Mouse (Mus musculus) forebrain, embryonic 14.5 days (tissue): ENCODE measurements around the gene Nkd2. TPM values are rescaled to one million over a fixed set of nuclear protein-coding genes. Genes with fewer than 3 reads are reported as not detected.
A peak's percentile ranks its signal among the peaks of the same experiment; 100 is the strongest.

Source experiments
- ATAC-seq: fragments of 200-750 bp; cut with Nextera tagmentation; 2 replicates; pipeline ENCODE4 v1.8.0; 2017; ENCODE audit warnings: mild to moderate bottlenecking, moderate library complexity
- DNase-seq: peaks from one replicate; pipeline ENCODE4 v3.0.0-alpha.2; 2015; ENCODE audit warnings: low spot score
- H3K27ac ChIP-seq: fragments of 300-500 bp; sonication (generic); 2 replicates; pipeline ENCODE4 v1.5.1; 2014; ENCODE audit warnings: low read depth, mild to moderate bottlenecking, control low read depth, low read length, moderate library complexity
- H3K27me3 ChIP-seq: fragments of 300-500 bp; sonication (generic); replicated peaks from 2 replicates; pipeline ENCODE4 v1.6.1; 2014; ENCODE audit warnings: low read length, control low read depth, mixed read lengths; ENCODE audit not compliant: control insufficient read depth, insufficient read depth
- H3K36me3 ChIP-seq: fragments of 300-500 bp; sonication (generic); 2 replicates; pipeline ENCODE4 v1.6.1; 2014; ENCODE audit warnings: low read length, control low read depth; ENCODE audit not compliant: control insufficient read depth, insufficient read depth
- H3K4me1 ChIP-seq: fragments of 300-500 bp; sonication (generic); 2 replicates; pipeline ENCODE4 v1.6.1; 2014; ENCODE audit warnings: antibody characterized with exemption, low read length, control low read depth; ENCODE audit not compliant: control insufficient read depth, insufficient read depth
- H3K4me2 ChIP-seq: fragments of 300-500 bp; sonication (generic); 2 replicates; pipeline ENCODE4 v1.6.1; 2014; ENCODE audit warnings: mild to moderate bottlenecking, control low read depth, low read length
- H3K4me3 ChIP-seq: fragments of 300-500 bp; sonication (generic); 2 replicates; pipeline ENCODE4 v1.5.1; 2014; ENCODE audit warnings: low read depth, low read length, control low read depth
- H3K9ac ChIP-seq: fragments of 300-500 bp; sonication (generic); 2 replicates; pipeline ENCODE4 v1.6.1; 2014; ENCODE audit warnings: mild to moderate bottlenecking, low read length, control low read depth, moderate library complexity
- H3K9me3 ChIP-seq: fragments of 300-500 bp; sonication (generic); replicated peaks from 2 replicates; pipeline ENCODE4 v1.6.1; 2016; ENCODE audit warnings: low read length, control low read depth, mixed read lengths; ENCODE audit not compliant: control insufficient read depth
- WGBS: fragments of 180-500 bp; shearing (Covaris S2); extraction: QIAGEN DNeasy Blood & Tissue Kit; methylation state at CpG from one replicate; pipeline ENCODE4 v1.1.7; 2014; 5-methylcytosine and 5-hydroxymethylcytosine counted together
- polyA plus RNA-seq: library from polyadenylated mRNA; unstranded; fragments of >200 nt; fragmentation: Nextera tagmentation; extraction: Ambion mirVana; gene quantifications from 2 replicates; pipeline ENCODE4 v1.2.1, GENCODE M21; 2014

Nkd2 gene
- 6.2 and 8.5 TPM in 2 replicates for polyA plus RNA-seq

DNA sequence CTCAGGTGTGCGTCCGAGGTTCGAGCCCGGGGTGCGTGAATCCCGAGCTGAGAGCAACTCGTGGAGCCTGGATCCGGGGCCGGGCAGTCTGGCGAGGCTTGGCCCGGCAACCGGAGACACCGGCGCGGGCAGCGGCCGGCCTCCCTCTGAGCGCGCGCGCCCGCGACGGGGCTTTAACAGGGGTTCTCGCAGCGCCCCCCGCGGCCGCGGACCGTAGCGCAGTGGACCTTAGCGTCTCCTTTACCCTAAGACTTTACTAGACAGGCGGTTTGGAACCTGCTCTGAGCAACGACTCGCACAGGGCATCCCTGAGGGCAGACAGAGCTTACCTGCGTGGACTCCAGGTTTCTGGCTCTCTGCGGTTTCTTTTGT, at the start of gene Nkd2:
Gene Nkd2, minus strand, starts transcription at position 167 of the 372 bp plus-strand sequence.
- Histone ChIP-seq H3K4me1 (no peaks in the 10 kb centered on the region), H3K27me3 (peaks cover 7% of the 10 kb centered on the region; the same call in 1 of the 2 replicates)
- WGBS = under 1% methylated on average over 38 of the region's 38 CpGs

DNA sequence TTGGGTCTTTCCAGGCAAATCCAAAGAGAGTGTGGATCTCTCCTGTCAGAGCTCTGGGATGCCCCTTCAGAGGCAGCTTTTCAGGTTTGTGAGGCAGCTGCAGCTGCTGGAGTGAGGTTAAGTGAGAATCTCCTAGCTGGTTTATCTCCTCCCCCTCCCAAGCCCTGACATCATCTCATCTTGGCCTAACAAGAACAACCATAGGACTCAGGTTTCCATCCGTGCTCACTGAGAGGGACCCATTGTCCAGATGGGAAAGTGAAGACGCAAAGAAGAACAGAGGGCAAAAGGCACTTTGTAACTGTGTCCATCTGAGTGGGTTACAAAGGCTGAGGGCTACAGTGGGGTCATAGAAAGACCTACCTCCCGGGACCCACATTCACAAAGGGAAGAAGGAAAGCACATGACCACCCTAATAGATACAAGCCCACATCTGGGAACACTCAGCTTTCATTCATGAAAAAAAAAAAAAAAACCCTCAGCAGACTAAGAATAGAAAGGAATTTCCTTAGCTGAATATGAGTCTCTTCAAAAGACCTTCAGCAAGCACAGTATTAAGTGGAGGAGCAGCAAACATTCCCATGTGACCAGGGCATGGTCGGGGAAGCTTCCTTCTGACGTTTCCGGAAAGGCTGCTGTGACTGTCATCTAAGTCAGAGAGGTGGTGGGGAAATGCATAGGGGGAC, 45.2 kb upstream of the Nkd2 start:
- ATAC-seq (no peak), DNase-seq (peak; percentile 4)
- H3K9ac ChIP-seq = no peak overlapping the region
- H3K4me3 ChIP-seq = no peak overlapping the region
- H3K4me1 ChIP-seq = no peaks in the 10 kb centered on the region
- 73% methylated on average over 6 of the region's 6 CpGs for WGBS
- H3K27me3 ChIP-seq = no peaks in the 10 kb centered on the region
- no peaks in the 10 kb centered on the region for H3K36me3 ChIP-seq
- no peak overlapping the region for H3K4me2 ChIP-seq
- H3K27ac ChIP-seq = no peak overlapping the region
- no peaks in the 10 kb centered on the region for H3K9me3 ChIP-seq

More for the DNA sequence above, at the start of gene Nkd2:
- no peaks in the 10 kb centered on the region for H3K36me3 ChIP-seq
- ATAC-seq = peak; percentile 92
- peak; percentile 87 for DNase-seq
- H3K9ac ChIP-seq = peak within 1 kb of the TSS; percentile 65
- H3K27ac ChIP-seq = no peak within 1 kb of the TSS
- peak within 1 kb of the TSS; percentile 55 for H3K4me3 ChIP-seq
- peak within 1 kb of the TSS; percentile 86 for H3K4me2 ChIP-seq
- no peaks in the 10 kb centered on the region for H3K9me3 ChIP-seq

DNA sequence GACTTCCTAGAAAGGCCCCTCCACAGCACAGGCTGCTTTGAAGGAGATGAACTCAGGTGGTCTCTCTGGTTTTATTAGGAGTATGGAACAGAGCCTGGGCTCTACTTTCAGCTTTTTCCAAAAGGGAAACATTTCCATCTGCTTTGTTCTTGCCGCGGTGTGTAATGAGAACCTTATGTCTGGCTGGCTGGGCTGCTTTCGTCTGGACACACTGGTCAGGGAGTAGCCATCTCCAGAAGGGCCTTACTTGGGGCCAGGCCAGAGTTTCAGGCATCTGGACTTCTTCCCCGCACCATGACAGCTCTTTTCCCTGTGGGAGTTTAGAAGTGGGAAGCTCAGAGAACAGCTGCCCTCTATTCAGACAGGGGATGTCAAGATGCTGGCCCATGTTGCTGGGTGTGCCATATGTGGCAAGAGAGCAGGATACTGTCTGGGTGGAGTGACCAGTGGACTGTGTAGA, 40.0 kb upstream of the Nkd2 start:
- Histone ChIP-seq H3K27ac (no peak overlapping the region), H3K4me2 (no peak overlapping the region), H3K9me3 (no peaks in the 10 kb centered on the region), H3K27me3 (no peaks in the 10 kb centered on the region), H3K4me3 (no peak overlapping the region), H3K36me3 (no peaks in the 10 kb centered on the region), H3K9ac (no peak overlapping the region), H3K4me1 (no peaks in the 10 kb centered on the region)
- ATAC-seq (no peak), DNase-seq (no peak)
- 86% methylated on average over 4 of the region's 4 CpGs for WGBS

DNA sequence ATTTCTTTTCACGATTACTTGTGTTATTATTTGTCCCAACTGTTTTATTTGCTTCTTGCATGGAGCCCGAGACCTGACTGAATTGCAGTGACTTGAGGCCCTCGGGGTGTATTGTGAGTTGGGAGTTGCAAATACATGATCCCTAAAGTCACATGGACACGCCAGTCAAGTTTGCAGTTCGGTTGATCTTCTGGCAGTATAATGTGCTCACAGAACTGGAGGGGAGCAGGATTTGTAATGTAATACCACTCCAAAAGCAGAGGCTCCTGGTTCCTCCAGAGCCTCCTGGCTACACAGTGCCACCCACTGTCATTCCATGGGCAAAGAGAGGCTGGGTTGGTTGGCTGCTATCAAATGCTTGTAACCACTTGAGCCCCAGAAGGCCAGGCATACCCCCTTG, 39.2 kb upstream of the Nkd2 start:
- Histone ChIP-seq H3K36me3 (no peaks in the 10 kb centered on the region), H3K27ac (no peak overlapping the region), H3K4me2 (no peak overlapping the region), H3K4me3 (no peak overlapping the region), H3K27me3 (no peaks in the 10 kb centered on the region), H3K4me1 (no peaks in the 10 kb centered on the region), H3K9ac (no peak overlapping the region), H3K9me3 (no peaks in the 10 kb centered on the region)
- ATAC-seq (no peak), DNase-seq (no peak)
- 79% methylated on average over 5 of the region's 5 CpGs for WGBS

DNA sequence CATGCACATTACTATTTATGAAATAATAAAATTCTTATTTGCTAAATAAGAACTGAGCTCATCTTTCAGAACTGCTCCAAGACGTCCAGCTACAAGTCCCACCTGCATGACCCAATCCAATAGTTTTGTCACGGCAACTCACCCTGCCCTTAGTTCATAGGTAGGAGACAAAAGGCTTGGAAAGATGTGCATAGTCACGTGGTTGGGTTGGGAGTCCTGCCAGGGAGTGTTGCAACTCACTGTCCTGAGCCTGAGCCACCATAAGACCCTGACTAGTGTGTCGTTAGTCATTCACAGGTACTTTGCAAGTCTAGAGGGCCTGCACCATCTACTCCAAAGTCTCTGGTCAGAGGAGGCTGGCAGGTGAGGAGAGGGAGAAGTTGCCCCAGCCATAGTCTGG, 38.6 kb upstream of the Nkd2 start:
- 62% methylated on average over 4 of the region's 4 CpGs for WGBS
- no peaks in the 10 kb centered on the region for H3K27me3 ChIP-seq
- no peak for ATAC-seq

DNA sequence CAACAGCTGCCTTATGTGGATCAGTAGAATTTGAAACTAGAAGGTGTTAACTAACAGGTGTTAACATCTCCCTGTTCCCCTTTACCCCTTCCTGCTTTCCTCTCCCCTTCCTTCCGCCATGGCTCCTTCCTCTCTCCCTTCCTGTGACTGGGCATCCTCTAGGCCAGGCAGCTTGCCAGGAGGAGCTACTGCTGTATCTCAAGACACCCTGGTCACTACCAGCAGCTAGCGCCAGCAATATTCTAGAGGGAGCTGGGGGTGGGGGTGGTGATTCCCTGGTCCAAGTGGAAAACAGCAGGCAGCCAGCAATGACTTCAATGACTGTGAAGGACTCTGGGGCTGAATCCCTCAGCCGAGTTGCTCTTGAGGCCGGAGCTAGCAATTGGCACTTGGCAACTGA, 38.2 kb upstream of the Nkd2 start:
- Histone ChIP-seq H3K4me1 (no peaks in the 10 kb centered on the region), H3K9me3 (no peaks in the 10 kb centered on the region), H3K4me3 (no peak overlapping the region), H3K9ac (no peak overlapping the region), H3K4me2 (no peak overlapping the region), H3K36me3 (no peaks in the 10 kb centered on the region), H3K27ac (no peak overlapping the region), H3K27me3 (no peaks in the 10 kb centered on the region)
- DNase-seq (no peak), ATAC-seq (no peak)
- 89% methylated on average over 4 of the region's 4 CpGs for WGBS

More for the DNA sequence above, 38.6 kb upstream of the Nkd2 start:
- no peak overlapping the region for H3K9ac ChIP-seq
- H3K36me3 ChIP-seq = no peaks in the 10 kb centered on the region
- H3K4me2 ChIP-seq = no peak overlapping the region
- H3K9me3 ChIP-seq = no peaks in the 10 kb centered on the region
- no peak for DNase-seq
- H3K4me1 ChIP-seq = no peaks in the 10 kb centered on the region
- H3K27ac ChIP-seq = no peak overlapping the region
- no peak overlapping the region for H3K4me3 ChIP-seq

DNA sequence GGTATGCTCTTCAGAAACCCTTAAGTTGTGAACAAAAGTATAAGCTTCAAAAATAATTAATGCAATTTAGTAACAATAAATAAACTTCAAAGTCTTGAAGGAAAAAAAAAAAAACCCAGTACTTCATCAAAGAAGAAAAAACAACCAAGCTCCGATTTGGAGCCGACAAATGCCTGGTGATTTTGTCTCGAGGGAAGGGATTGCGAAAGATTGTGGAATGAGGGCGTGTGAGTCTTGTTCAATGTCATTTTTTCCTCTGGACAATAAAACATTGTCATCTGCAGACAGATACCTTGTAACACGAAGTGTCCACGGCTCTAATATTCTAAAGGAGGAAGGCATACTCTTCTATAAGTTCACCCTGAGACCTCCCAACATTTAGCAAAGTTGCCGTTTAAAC, 33.9 kb upstream of the Nkd2 start:
- H3K4me1 ChIP-seq = no peaks in the 10 kb centered on the region
- no peak overlapping the region for H3K9ac ChIP-seq
- no peak overlapping the region for H3K4me3 ChIP-seq
- ATAC-seq (no peak), DNase-seq (no peak)
- no peaks in the 10 kb centered on the region for H3K36me3 ChIP-seq
- no peaks in the 10 kb centered on the region for H3K27me3 ChIP-seq
- H3K9me3 ChIP-seq = no peaks in the 10 kb centered on the region
- H3K27ac ChIP-seq = no peak overlapping the region
- H3K4me2 ChIP-seq = no peak overlapping the region
- 86% methylated on average over 8 of the region's 8 CpGs for WGBS

DNA sequence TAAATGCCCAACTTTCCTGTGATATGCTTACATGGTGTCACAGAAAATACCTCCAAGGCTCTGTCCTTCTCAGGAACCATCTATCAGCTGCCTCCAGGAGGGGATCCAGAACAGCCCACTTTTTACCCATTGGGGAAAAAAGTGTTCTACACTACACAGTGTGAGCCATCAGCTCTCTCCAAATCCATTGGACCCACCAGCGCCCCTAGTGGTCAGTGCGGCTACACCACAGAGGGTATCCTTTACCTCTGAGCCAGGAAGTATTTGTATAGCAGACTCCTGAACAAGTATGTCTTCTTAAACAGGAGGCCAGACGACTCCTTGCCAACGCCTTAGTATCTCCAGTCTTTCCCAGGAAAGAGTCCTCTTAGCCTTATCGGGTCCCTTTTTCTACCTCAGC, 32.4 kb upstream of the Nkd2 start:
- Histone ChIP-seq H3K4me3 (no peak overlapping the region), H3K4me2 (no peak overlapping the region), H3K9me3 (no peaks in the 10 kb centered on the region), H3K27me3 (no peaks in the 10 kb centered on the region), H3K27ac (no peak overlapping the region), H3K4me1 (no peaks in the 10 kb centered on the region), H3K9ac (no peak overlapping the region), H3K36me3 (no peaks in the 10 kb centered on the region)
- ATAC-seq (no peak), DNase-seq (peak; percentile 4)
- 86% methylated on average over 5 of the region's 5 CpGs for WGBS

DNA sequence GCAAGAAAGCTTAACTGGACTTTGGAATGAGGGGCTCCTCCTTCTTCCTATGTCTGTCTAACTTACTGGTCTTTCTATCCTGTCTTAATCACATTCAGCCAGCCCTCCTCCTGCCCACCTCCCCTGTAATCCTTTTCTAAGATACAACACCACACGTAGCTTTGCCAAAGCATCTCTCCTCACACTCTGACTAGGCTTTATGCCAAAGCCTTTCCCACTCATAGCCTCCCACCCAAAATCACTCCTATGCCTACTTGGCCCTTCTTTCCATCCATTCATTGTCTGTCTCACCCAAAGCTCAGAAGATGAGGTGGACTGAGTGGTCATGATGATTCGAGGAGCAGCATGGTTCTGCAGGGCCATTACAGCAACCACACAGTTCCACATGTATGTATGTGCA, 24.7 kb upstream of the Nkd2 start:
- H3K4me1 ChIP-seq = no peaks in the 10 kb centered on the region
- no peak overlapping the region for H3K27ac ChIP-seq
- no peak overlapping the region for H3K4me3 ChIP-seq
- DNase-seq (no peak), ATAC-seq (no peak)
- H3K4me2 ChIP-seq = no peak overlapping the region
- no peaks in the 10 kb centered on the region for H3K27me3 ChIP-seq
- H3K36me3 ChIP-seq = no peaks in the 10 kb centered on the region
- 67% methylated on average over 2 of the region's 2 CpGs for WGBS
- H3K9me3 ChIP-seq = no peaks in the 10 kb centered on the region
- no peak overlapping the region for H3K9ac ChIP-seq
